Mouse (Mus musculus) cerebellum, adult 2 months (tissue): ENCODE measurements around the gene Gltp.

Experiments
- CTCF ChIP-seq: fragments of 200-500 bp; IDR thresholded peaks from 2 replicates; pipeline ENCODE4 v1.5.1; 2011; ENCODE audit warnings: low read depth, mild to moderate bottlenecking, control low read depth, low read length, moderate library complexity, borderline replicate concordance; ENCODE audit not compliant: insufficient read depth
- POLR2A ChIP-seq: fragments of 200-500 bp; IDR thresholded peaks from 2 replicates; pipeline ENCODE4 v1.6.1; 2011; ENCODE audit warnings: low read length, control low read depth, borderline replicate concordance; ENCODE audit not compliant: insufficient read depth

DNA sequence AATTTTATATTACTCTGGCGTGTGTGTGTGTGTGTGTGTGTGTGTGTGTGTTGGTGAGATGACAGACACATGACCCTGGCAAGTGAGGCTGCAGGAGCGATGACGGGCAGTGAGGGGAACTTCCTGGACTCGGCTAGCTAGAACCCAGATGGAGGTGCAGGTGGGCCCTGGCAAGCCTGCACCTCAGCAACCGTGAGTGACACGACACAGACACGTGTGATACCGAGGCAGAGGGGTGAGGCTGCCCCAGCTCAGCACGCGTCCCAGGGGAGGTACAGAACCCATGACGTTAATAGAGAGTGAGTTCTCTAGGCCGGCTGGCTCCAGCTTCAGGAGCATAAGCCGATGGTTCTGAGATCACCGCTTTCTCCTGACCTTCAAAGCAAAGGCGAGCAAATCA is 41.2 kb upstream of the Gltp start:
- TF ChIP-seq CTCF (no peak), POLR2A (no peak)
